Mouse (Mus musculus) heart, embryonic 12.5 days (tissue): Measurements from ENCODE around the gene Wdr74. TPM values are rescaled to one million over a fixed set of nuclear protein-coding genes. Genes with fewer than 3 reads are reported as not detected.

Source experiments
- ATAC-seq: fragments of 200-750 bp; cut with Nextera tagmentation; 2 replicates; pipeline ENCODE4 v1.8.0; 2017; ENCODE audit warnings: moderate TSS enrichment, moderate library complexity; ENCODE audit not compliant: insufficient number of reproducible peaks, low FRiP score
- H3K27ac ChIP-seq: fragments of 300-500 bp; sonication (generic); 2 replicates; pipeline ENCODE4 v1.5.1; 2016; ENCODE audit warnings: mild to moderate bottlenecking, moderate library complexity; ENCODE audit not compliant: poor library complexity, severe bottlenecking
- H3K27me3 ChIP-seq: fragments of 300-500 bp; sonication (generic); replicated peaks from 2 replicates; pipeline ENCODE4 v1.6.1; 2016; ENCODE audit warnings: mild to moderate bottlenecking, moderate library complexity
- H3K36me3 ChIP-seq: fragments of 300-500 bp; sonication (generic); 2 replicates; pipeline ENCODE4 v1.6.1; 2016; ENCODE audit warnings: mild to moderate bottlenecking, moderate library complexity
- H3K4me1 ChIP-seq: fragments of 300-500 bp; sonication (generic); replicated peaks from 2 replicates; pipeline ENCODE4 v1.6.1; 2016; ENCODE audit warnings: mild to moderate bottlenecking
- H3K4me2 ChIP-seq: fragments of 300-500 bp; sonication (generic); 2 replicates; pipeline ENCODE4 v1.6.1; 2016; ENCODE audit warnings: mild to moderate bottlenecking, moderate library complexity
- H3K4me3 ChIP-seq: fragments of 300-500 bp; sonication (generic); 2 replicates; pipeline ENCODE4 v1.5.1; 2016; ENCODE audit warnings: mild to moderate bottlenecking
- H3K9ac ChIP-seq: fragments of 300-500 bp; sonication (generic); 2 replicates; pipeline ENCODE4 v1.6.1; 2016; ENCODE audit warnings: mild to moderate bottlenecking, moderate library complexity
- H3K9me3 ChIP-seq: fragments of 300-500 bp; sonication (generic); replicated peaks from 2 replicates; pipeline ENCODE4 v1.6.1; 2016; ENCODE audit warnings: mild to moderate bottlenecking, moderate library complexity
- WGBS: fragments of 180-500 bp; shearing (Covaris S2); methylation state at CpG from one replicate; pipeline ENCODE4 v1.1.7; 2016; 5-methylcytosine and 5-hydroxymethylcytosine counted together
- polyA plus RNA-seq: library from polyadenylated mRNA; unstranded; fragments of >200 nt; fragmentation: Nextera tagmentation; extraction: Ambion mirVana; gene quantifications from 2 replicates; pipeline ENCODE4 v1.2.1, GENCODE M21; 2016

Wdr74 gene
- polyA plus RNA-seq, 1 experiment from 2014 or later: 48.9 TPM

DNA sequence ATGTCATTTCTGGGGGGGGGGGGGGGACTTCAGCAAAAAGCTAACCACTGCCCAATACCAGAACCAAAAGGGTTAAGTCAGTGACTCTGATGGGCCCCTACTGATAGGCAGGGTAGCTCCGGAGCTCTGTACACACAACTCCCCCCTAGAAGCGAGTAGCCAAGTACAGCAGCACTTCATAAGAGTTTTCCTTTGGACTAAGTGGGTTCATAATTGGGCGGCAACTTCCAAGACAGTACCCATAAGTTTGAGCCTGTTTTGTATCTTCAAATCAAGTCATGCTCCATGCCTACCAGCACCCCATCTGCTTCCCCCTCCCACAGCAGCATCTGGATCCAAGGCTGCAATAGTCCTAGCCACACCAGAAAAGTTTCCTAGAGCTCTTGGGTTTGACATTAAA, 20.0 kb downstream of the Wdr74 start:
- peaks cover 47% of the 10 kb centered on the region for H3K36me3 ChIP-seq
- H3K4me1 ChIP-seq: peaks cover 20% of the 10 kb centered on the region
- 0 out of 2 replicates have a peak overlapping the region, but pooled peaks have one; percentile 94 for H3K4me3 ChIP-seq
- H3K4me2 ChIP-seq: peak overlapping the region; percentile 88
- no peaks in the 10 kb centered on the region for H3K27me3 ChIP-seq
- no peak overlapping the region for H3K27ac ChIP-seq
- no peaks in the 10 kb centered on the region for H3K9me3 ChIP-seq
- peak overlapping the region; percentile 14; the same call in 1 of the 2 replicates for H3K9ac ChIP-seq
- no peak for ATAC-seq
- WGBS: 50% methylated on average over 3 of the region's 3 CpGs

DNA sequence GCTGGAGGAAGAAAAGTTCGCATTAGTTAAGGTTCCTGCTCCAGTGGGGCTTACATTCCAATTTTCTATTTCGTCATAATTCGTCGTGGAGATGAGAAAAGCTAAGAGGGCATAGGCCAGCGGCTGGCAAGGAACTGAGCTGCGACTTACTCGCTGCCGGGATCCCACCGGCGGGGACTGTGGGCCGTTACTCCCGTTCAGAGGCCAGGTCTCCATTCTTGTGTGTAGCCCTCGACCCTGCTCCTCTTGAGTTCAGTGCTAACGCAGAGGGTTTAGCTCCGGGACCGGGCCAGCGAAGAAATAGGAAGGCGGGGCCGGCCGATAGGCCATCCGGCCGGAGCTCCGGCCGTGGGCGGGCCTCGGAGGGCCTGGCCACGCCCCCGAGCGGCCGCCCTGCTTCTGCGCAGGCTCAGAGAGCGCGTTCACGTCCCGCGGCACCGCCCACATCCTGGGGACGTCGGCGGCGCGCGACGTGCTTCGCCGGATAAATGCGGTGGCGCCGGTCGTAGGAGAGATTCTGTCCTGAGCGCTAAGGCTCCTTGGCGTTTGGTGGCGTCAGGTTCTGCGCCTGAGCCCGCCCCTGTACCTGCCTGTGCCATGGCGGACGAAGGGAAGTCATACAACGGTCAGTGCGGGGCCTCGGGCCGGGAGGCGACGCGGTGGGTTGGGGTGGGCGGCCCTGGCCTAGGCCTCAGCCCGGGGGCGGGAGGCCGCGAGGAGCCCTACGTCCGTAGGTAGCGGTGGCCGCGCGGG, 21.2 kb downstream of the Wdr74 start, which contains the start of gene Nxf1:
TSS of gene Nxf1 (plus strand) at position 439 of the 753 bp plus-strand sequence.
- peak; percentile 95 for ATAC-seq
- peak within 1 kb of the TSS; percentile 95 for H3K9ac ChIP-seq
- peak within 1 kb of the TSS; percentile 94 for H3K4me3 ChIP-seq
- WGBS: under 1% methylated on average over 75 of the region's 75 CpGs
- peaks cover 37% of the 10 kb centered on the region for H3K36me3 ChIP-seq
- no peaks in the 10 kb centered on the region for H3K9me3 ChIP-seq
- H3K27ac ChIP-seq: peak within 1 kb of the TSS; percentile 91
- peaks cover 20% of the 10 kb centered on the region for H3K4me1 ChIP-seq
- H3K4me2 ChIP-seq: peak within 1 kb of the TSS; percentile 88
- H3K27me3 ChIP-seq: no peaks in the 10 kb centered on the region

DNA sequence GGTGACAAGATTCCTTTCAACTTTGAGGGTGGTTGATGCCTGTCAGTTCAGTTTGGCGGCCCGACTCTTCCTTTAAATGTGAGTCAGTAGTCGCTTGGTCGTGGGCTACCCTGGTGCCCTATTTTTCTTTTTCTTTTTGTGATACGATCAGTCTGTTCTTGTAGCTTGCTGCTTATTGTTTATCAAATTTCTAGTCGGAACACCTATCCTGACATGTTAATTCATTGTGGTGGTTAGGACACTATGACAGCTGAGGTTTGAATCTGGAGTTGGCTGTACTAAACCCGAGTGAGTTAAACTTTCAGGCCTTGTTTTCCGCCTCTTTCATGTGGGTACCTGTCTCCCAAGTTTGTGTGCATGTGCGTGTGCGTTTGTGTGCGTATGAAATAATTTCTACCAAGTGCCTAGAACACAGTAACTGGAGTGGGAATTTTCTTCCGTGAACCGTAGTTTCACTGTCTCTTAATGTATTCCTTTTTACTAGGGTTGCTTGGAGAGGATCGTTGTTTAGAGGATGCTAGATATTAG, 21.9 kb downstream of the Wdr74 start:
- peak overlapping the region; percentile 95 for H3K9ac ChIP-seq
- H3K4me1 ChIP-seq: peaks cover 20% of the 10 kb centered on the region
- 3% methylated on average over 14 of the region's 14 CpGs for WGBS
- no peak for ATAC-seq
- H3K4me3 ChIP-seq: peak overlapping the region; percentile 94
- H3K9me3 ChIP-seq: no peaks in the 10 kb centered on the region
- H3K36me3 ChIP-seq: peaks cover 34% of the 10 kb centered on the region
- H3K4me2 ChIP-seq: peak overlapping the region; percentile 88
- no peaks in the 10 kb centered on the region for H3K27me3 ChIP-seq
- peak overlapping the region; percentile 91 for H3K27ac ChIP-seq

DNA sequence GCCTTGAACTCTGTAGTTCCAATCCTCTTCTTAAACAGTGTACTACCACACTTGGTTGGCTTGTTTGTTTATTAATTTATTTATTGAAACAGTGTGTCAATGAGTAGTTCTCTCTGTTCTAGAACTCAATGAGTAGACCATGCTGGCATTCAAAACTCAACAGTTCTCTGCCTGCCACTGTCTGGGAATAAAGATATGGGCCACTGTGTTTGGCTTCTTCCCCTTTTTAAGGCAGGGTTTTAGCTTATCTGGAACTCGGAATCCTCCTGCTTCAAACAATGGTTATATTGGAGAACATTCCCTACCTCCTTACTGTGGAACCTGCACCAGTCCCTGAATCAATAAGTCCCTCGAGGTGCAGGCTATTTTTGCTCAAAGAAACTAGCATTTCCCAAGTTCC, 23.3 kb downstream of the Wdr74 start:
- no peak overlapping the region for H3K27ac ChIP-seq
- no peaks in the 10 kb centered on the region for H3K27me3 ChIP-seq
- WGBS: 71% methylated on average over 2 of the region's 2 CpGs
- no peak for ATAC-seq
- peak overlapping the region; percentile 63 for H3K4me2 ChIP-seq
- H3K4me1 ChIP-seq: peaks cover 20% of the 10 kb centered on the region
- peaks cover 36% of the 10 kb centered on the region for H3K36me3 ChIP-seq
- H3K4me3 ChIP-seq: no peak overlapping the region; the same call in 1 of the 2 replicates
- H3K9ac ChIP-seq: no peak overlapping the region
- H3K9me3 ChIP-seq: no peaks in the 10 kb centered on the region

DNA sequence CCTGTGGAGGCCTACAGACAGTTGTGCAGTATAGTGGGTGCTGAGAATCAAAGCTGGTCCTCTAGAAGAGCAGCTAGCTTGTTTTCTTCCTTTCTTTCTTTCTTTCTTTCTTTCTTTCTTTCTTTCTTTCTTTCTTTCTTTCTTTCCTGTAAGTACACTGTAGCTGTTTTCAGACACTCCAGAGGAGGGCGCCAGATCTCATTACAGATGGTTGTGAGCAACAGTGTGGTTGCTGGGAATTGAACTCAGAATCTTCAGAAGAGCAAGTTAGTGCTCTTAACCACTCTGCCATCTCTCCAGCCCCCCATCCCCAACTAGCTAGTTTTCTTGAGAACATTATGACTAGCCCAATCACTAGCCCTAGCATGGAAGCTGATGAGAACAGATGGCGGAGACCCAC, 25.1 kb downstream of the Wdr74 start:
- ATAC-seq: no peak
- Histone ChIP-seq H3K4me2 (no peak overlapping the region), H3K36me3 (peaks cover 38% of the 10 kb centered on the region), H3K9me3 (no peaks in the 10 kb centered on the region), H3K4me1 (peaks cover 15% of the 10 kb centered on the region), H3K4me3 (no peak overlapping the region), H3K27me3 (no peaks in the 10 kb centered on the region), H3K9ac (no peak overlapping the region), H3K27ac (no peak overlapping the region)
- 93% methylated on average over 2 of the region's 2 CpGs for WGBS

DNA sequence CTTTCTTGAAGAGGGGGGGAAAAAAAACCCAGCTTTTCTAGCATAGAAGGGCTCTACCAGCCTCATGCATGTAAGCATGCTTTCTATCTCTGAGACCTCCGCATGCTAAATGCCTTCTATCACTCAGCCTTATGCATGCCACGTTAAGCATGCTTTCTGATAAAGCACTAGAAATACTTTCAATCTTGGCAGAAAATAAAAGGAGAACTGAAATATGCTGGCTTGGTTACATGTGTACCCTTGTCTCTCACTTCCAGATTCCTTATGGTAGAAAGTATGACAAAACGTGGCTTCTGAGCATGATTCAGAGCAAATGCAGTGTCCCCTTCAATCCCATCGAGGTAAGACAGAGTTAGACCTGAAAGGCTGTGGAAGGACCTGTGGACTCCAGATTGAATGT, 27.6 kb downstream of the Wdr74 start:
- no peak overlapping the region for H3K9ac ChIP-seq
- H3K9me3 ChIP-seq: no peaks in the 10 kb centered on the region
- no peak overlapping the region for H3K27ac ChIP-seq
- 84% methylated on average over 4 of the region's 4 CpGs for WGBS
- no peak overlapping the region for H3K4me3 ChIP-seq
- peaks cover 9% of the 10 kb centered on the region for H3K4me1 ChIP-seq
- H3K27me3 ChIP-seq: no peaks in the 10 kb centered on the region
- H3K4me2 ChIP-seq: no peak overlapping the region
- no peak for ATAC-seq
- peaks cover 62% of the 10 kb centered on the region for H3K36me3 ChIP-seq

DNA sequence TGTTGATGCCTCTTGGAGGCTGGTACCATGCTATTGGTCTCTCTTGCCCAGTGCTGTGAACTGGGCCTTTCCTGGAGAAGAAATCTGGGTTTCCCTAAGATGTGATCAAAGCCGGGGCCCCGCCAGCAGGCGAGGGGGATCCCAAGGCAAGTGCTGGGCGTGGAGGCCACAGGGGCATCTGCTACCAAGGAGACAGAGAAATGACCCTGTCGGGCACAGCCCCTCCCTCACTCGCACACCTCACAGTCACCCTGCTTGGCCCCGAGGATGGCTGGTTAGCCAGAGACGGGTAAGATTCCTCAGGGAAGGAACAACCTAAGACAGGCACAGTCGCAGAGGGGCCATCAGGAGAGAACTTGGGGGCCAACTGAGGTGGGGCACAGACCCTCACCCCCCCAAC, 29.9 kb downstream of the Wdr74 start:
- Histone ChIP-seq H3K9ac (no peak overlapping the region), H3K4me2 (no peak overlapping the region), H3K4me1 (peaks cover 4% of the 10 kb centered on the region), H3K27ac (no peak overlapping the region), H3K36me3 (peaks cover 81% of the 10 kb centered on the region), H3K4me3 (no peak overlapping the region), H3K27me3 (no peaks in the 10 kb centered on the region), H3K9me3 (no peaks in the 10 kb centered on the region)
- WGBS: 96% methylated on average over 9 of the region's 9 CpGs
- ATAC-seq: no peak

DNA sequence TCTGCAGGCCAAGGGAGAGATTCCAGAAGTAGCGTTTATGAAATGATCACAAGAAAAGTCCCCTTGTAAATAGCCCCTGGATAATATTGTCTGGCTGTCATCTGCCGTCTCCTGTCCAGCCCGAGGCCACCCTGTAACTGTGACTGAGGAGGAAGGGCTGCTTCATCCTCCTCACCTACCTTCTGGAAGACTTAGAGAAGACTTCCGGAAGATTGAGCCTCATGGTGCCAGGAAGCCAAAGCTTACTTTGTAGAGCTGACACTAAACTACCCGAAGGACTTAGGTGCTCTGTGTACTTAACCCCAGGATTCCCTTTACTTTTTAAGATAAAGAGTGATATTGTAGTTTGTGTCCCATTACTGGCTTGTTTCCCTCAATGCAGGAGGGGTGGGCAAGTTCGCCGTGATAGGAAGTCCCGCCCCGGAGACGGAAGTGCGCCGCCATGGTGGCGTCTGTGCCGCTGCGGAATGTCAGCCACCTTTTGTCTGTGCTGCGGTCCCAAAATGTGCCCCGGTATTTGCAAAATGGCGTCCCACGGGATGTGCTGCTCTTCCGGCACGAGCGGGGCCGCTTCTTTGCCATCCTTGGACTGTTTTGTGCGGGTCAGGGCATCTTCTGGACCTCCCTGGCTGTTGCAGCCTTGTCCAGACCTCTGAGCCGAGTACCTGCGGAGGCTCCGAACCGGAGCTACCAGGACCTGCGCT, 35.1 kb downstream of the Wdr74 start, which contains the start of gene Tmem223:
TSS of gene Tmem223 (plus strand) at position 430 of the 704 bp plus-strand sequence.
- 20% methylated on average over 29 of the region's 29 CpGs for WGBS
- H3K4me1 ChIP-seq: peaks cover 28% of the 10 kb centered on the region
- H3K27me3 ChIP-seq: no peaks in the 10 kb centered on the region
- peak; percentile 44; the same call in 1 of the 2 replicates for ATAC-seq
- H3K27ac ChIP-seq: peak within 1 kb of the TSS; percentile 92
- peak within 1 kb of the TSS; percentile 87 for H3K4me2 ChIP-seq
- peak within 1 kb of the TSS; percentile 98 for H3K9ac ChIP-seq
- peak within 1 kb of the TSS; percentile 74 for H3K4me3 ChIP-seq
- H3K36me3 ChIP-seq: peaks cover 57% of the 10 kb centered on the region
- no peaks in the 10 kb centered on the region for H3K9me3 ChIP-seq

DNA sequence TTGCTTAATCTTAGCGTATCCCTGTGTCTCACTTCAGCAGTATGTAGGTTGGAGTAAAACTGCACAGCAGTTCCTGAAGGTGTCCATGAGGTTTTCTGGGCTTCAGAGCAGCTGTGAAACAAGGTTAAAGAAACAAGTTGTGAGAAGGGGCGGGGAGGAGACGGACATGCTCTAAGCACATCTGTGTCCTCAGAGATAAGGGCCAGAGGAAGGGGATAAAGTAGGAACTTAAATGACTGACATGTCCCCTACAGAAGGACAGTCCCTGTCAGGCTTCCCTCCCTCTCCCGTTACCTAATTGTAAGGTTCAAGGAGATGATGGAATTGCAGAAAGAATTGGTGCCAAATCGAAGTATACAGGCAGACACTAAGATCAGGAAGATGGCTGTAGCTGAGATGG, 37.4 kb downstream of the Wdr74 start:
- WGBS: 60% methylated on average over 5 of the region's 5 CpGs
- H3K9ac ChIP-seq: peak overlapping the region; percentile 98

DNA sequence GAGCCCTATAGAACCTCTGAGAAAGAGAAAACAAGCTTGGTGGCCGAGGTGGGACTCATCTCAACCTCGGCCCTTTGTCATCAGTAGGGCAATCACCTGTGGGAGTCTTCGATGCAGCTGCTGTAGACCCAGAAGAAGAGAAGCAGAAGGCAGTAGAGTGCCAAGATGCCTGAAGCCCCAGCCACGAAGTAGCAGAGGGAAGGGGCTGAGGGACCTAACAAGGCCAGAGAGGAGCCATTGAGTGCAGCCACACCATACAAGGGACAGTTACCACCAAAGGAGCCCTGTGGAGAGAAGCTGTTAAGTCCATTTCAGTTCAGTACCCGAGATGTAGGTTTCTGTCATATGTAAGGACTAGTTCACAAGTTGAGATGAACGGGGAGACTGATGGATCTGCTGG, 37.8 kb downstream of the Wdr74 start:
- peak overlapping the region; percentile 88 for H3K4me2 ChIP-seq

More for the DNA sequence above, 37.4 kb downstream of the Wdr74 start:
- ATAC-seq: no peak
- no peaks in the 10 kb centered on the region for H3K9me3 ChIP-seq
- peak overlapping the region; percentile 88 for H3K4me2 ChIP-seq
- H3K27me3 ChIP-seq: no peaks in the 10 kb centered on the region
- H3K36me3 ChIP-seq: peaks cover 36% of the 10 kb centered on the region
- peak overlapping the region; percentile 22 for H3K27ac ChIP-seq
- peak overlapping the region; percentile 98 for H3K4me3 ChIP-seq
- peaks cover 28% of the 10 kb centered on the region for H3K4me1 ChIP-seq

More for the DNA sequence above, 37.8 kb downstream of the Wdr74 start:
- Histone ChIP-seq H3K9ac (peak overlapping the region; percentile 98), H3K27me3 (no peaks in the 10 kb centered on the region), H3K9me3 (no peaks in the 10 kb centered on the region), H3K4me1 (peaks cover 28% of the 10 kb centered on the region), H3K4me3 (peak overlapping the region; percentile 98), H3K27ac (peak overlapping the region; percentile 22), H3K36me3 (peaks cover 36% of the 10 kb centered on the region)
- 38% methylated on average over 6 of the region's 6 CpGs for WGBS
- ATAC-seq: no peak
